Mouse (Mus musculus) kidney, embryonic 16.5 days (tissue): Measurements from ENCODE around the gene Erg28. TPM values are rescaled to one million over a fixed set of nuclear protein-coding genes. Genes with fewer than 3 reads are reported as not detected.

Experiments used
- ATAC-seq: fragments of 200-750 bp; cut with Nextera tagmentation; 2 replicates; pipeline ENCODE4 v1.8.0; 2017; ENCODE audit warnings: moderate TSS enrichment; ENCODE audit not compliant: low FRiP score, low TSS enrichment
- H3K27ac ChIP-seq: fragments of 300-500 bp; sonication (generic); 2 replicates; pipeline ENCODE4 v1.5.1; 2014; ENCODE audit warnings: low read length
- H3K27me3 ChIP-seq: fragments of 300-500 bp; sonication (generic); 2 replicates; pipeline ENCODE4 v1.6.1; 2014; ENCODE audit warnings: low read length, control low read depth, mixed read lengths; ENCODE audit not compliant: insufficient read depth
- H3K36me3 ChIP-seq: fragments of 300-500 bp; sonication (generic); 2 replicates; pipeline ENCODE4 v1.6.1; 2014; ENCODE audit warnings: low read length, control low read depth, mixed read lengths; ENCODE audit not compliant: insufficient read depth
- H3K4me1 ChIP-seq: fragments of 300-500 bp; sonication (generic); 2 replicates; pipeline ENCODE4 v1.6.1; 2014; ENCODE audit warnings: low read length, control low read depth, mixed read lengths; ENCODE audit not compliant: insufficient read depth
- H3K4me2 ChIP-seq: fragments of 300-500 bp; sonication (generic); replicated peaks from 2 replicates; pipeline ENCODE4 v1.6.1; 2014; ENCODE audit warnings: low read depth, low read length
- H3K4me3 ChIP-seq: fragments of 300-500 bp; sonication (generic); 2 replicates; pipeline ENCODE4 v1.5.1; 2014; ENCODE audit warnings: mild to moderate bottlenecking, low read length
- H3K9ac ChIP-seq: fragments of 300-500 bp; sonication (generic); replicated peaks from 2 replicates; pipeline ENCODE4 v1.6.1; 2014; ENCODE audit warnings: low read length
- H3K9me3 ChIP-seq: fragments of 300-500 bp; sonication (generic); 2 replicates; pipeline ENCODE4 v1.6.1; 2016; ENCODE audit warnings: low read length, control low read depth
- WGBS: fragments of 180-500 bp; shearing (Covaris S2); extraction: QIAGEN DNeasy Blood & Tissue Kit; methylation state at CpG from one replicate; pipeline ENCODE4 v1.1.7; 2014; 5-methylcytosine and 5-hydroxymethylcytosine counted together
- polyA plus RNA-seq: library from polyadenylated mRNA; unstranded; fragments of >200 nt; fragmentation: Nextera tagmentation; extraction: Ambion mirVana; gene quantifications from 2 replicates; pipeline ENCODE4 v1.2.1, GENCODE M21; 2015

The Erg28 gene
- polyA plus RNA-seq, 1 experiment from 2014 or later = 116 TPM

- Histone ChIP-seq H3K9ac (no peak overlapping the region), H3K9me3 (no peaks in the 10 kb centered on the region), H3K36me3 (0 out of 2 replicates have a peak, but pooled peaks cover 6% of the 10 kb centered on the region), H3K27me3 (no peaks in the 10 kb centered on the region), H3K4me3 (no peak overlapping the region), H3K4me1 (no peaks in the 10 kb centered on the region), H3K27ac (no peak overlapping the region), H3K4me2 (no peak overlapping the region)
- no peak for ATAC-seq
- WGBS = 84% methylated on average over 4 of the region's 4 CpGs
These were observed 29.5 kb upstream of the Erg28 start for GRCm38 (mm10) chr12:85853836-85854235.

DNA sequence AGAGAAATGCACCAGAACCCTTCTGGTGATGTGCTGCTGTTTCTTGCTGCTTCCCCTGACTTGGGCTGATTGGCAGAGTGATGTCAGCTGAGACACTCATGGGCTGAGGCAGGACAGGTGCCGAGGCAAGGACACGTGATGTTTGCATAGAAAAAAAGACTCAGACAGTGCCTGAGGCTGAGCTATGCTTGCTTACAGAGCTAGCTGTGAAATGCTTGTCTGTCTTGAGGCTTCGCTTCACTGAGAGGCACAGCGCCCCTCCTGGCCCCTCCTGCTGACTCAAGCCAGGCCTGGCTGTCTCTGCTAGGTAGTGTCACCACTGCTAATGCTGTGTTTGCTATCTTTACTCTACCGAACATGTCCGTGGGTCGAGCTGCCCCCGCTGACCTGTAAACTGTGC is 26.3 kb upstream of the Erg28 start:
- Histone ChIP-seq H3K9ac (no peak overlapping the region), H3K4me1 (no peaks in the 10 kb centered on the region), H3K27me3 (no peaks in the 10 kb centered on the region), H3K4me2 (no peak overlapping the region), H3K9me3 (no peaks in the 10 kb centered on the region), H3K27ac (no peak overlapping the region), H3K4me3 (no peak overlapping the region), H3K36me3 (0 out of 2 replicates have a peak, but pooled peaks cover 6% of the 10 kb centered on the region)
- WGBS = 79% methylated on average over 8 of the region's 8 CpGs
- no peak for ATAC-seq

DNA sequence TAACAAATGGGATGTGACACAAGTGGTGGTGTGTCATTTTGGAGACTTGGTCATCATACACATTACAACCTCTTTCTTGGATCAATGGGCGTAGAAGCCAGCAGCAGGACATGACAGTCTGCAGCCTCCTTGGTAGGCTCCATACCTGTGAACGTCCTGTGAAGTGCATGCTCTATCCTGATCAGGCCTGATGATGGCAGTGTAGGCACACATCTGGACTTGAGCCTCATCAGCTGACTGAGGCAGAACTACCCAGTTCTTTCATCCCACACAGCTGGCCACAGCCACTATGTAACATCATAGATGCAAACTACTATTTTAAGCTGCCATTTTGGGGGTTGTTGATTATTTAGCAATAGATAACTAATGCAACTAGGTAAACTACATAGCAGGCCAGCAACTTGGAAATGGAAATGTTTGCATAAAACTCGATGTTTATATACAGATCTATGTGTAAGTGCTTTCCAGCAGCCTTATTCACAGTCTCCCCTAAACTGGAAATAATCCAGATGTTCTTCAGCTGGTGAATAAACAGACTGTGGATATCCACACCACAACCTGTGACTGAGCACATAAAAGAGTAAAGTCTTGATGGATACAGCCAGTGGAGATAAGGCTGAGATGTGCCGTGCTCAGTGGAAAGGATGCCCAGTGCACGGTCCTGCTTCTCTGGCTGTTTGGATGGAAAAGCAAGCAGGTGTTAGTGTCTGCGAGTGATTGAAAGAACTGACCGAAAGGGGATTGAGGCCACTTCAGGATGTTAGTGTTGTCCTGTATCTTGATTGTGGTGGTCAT is 24.0 kb upstream of the Erg28 start:
- Histone ChIP-seq H3K4me2 (no peak overlapping the region), H3K27ac (no peak overlapping the region), H3K4me3 (no peak overlapping the region), H3K9ac (no peak overlapping the region), H3K36me3 (peaks cover 10% of the 10 kb centered on the region; the same call in 1 of the 2 replicates), H3K9me3 (no peaks in the 10 kb centered on the region), H3K27me3 (no peaks in the 10 kb centered on the region), H3K4me1 (no peaks in the 10 kb centered on the region)
- ATAC-seq = no peak
- 80% methylated on average over 7 of the region's 7 CpGs for WGBS

GRCm38 (mm10) chr12:85839371-85840000 is 15.1 kb upstream of the Erg28 start:
- WGBS = 90% methylated on average over 12 of the region's 12 CpGs
- Histone ChIP-seq H3K9me3 (no peaks in the 10 kb centered on the region), H3K27ac (no peak overlapping the region), H3K4me3 (no peak overlapping the region), H3K4me2 (no peak overlapping the region), H3K27me3 (no peaks in the 10 kb centered on the region), H3K9ac (no peak overlapping the region), H3K4me1 (no peaks in the 10 kb centered on the region), H3K36me3 (peaks cover 8% of the 10 kb centered on the region; the same call in 1 of the 2 replicates)
- no peak for ATAC-seq

- Histone ChIP-seq H3K4me3 (no peak overlapping the region), H3K36me3 (peaks cover 5% of the 10 kb centered on the region; the same call in 1 of the 2 replicates), H3K4me2 (no peak overlapping the region), H3K27ac (no peak overlapping the region), H3K9ac (no peak overlapping the region), H3K4me1 (no peaks in the 10 kb centered on the region), H3K9me3 (no peaks in the 10 kb centered on the region), H3K27me3 (no peaks in the 10 kb centered on the region)
- 92% methylated on average over 2 of the region's 2 CpGs for WGBS
- no peak for ATAC-seq
These were observed 13.4 kb upstream of the Erg28 start for GRCm38 (mm10) chr12:85837765-85838164.

DNA sequence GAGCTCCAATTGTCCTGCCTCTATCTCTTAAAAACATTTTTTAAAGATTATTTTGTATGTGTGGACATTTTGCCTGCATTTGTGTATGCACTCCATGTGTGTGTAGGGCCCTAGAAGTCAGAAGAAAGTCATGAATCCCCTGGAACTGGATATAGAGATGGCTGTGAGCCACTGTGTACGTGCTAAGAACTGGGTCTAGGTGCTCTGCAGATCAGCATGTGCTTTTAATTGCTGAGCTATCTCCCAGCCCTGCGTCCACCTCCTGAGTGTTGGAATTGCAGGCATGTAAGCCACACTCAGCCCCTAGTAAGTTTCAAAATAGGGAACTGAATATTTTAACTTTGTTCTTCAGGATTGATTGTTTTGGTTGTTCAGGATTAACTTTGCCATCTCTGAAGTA is 10.2 kb upstream of the Erg28 start:
- WGBS = 84% methylated on average over 2 of the region's 2 CpGs
- peaks cover 11% of the 10 kb centered on the region for H3K36me3 ChIP-seq
- ATAC-seq = no peak
- H3K4me2 ChIP-seq = no peak overlapping the region
- no peaks in the 10 kb centered on the region for H3K9me3 ChIP-seq
- H3K9ac ChIP-seq = no peak overlapping the region
- H3K27ac ChIP-seq = no peak overlapping the region
- no peaks in the 10 kb centered on the region for H3K27me3 ChIP-seq
- no peak overlapping the region for H3K4me3 ChIP-seq
- H3K4me1 ChIP-seq = no peaks in the 10 kb centered on the region

- Histone ChIP-seq H3K4me1 (no peaks in the 10 kb centered on the region), H3K9me3 (no peaks in the 10 kb centered on the region), H3K4me3 (no peak overlapping the region), H3K36me3 (peaks cover 16% of the 10 kb centered on the region), H3K9ac (no peak overlapping the region), H3K4me2 (no peak overlapping the region), H3K27ac (no peak overlapping the region), H3K27me3 (no peaks in the 10 kb centered on the region)
- 90% methylated on average over 3 of the region's 3 CpGs for WGBS
- no peak for ATAC-seq
These were observed 6.3 kb upstream of the Erg28 start for GRCm38 (mm10) chr12:85830691-85831090.

DNA sequence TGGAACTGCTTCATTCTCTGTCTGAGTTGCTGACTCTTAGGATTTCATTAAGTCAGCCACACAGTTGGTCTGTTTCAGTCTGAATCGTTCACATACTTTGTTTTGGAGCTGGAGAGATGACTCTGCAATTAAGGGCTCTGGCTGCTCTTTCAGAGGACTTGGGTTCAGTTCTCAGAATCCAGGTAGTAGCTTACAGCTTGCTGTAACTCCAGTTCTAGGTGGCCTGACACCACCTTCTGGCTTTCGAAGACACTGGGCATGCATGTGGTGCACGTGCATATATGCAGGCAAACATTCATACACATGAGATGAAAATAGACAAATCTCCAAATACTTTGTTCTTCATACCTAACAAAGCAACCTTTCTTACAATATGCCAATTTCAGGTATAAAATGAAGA is 5.5 kb upstream of the Erg28 start:
- ATAC-seq = no peak
- Histone ChIP-seq H3K4me3 (no peak overlapping the region), H3K9ac (no peak overlapping the region), H3K4me1 (no peaks in the 10 kb centered on the region), H3K27me3 (no peaks in the 10 kb centered on the region), H3K27ac (no peak overlapping the region), H3K36me3 (peaks cover 16% of the 10 kb centered on the region), H3K9me3 (no peaks in the 10 kb centered on the region), H3K4me2 (no peak overlapping the region)
- 89% methylated on average over 3 of the region's 3 CpGs for WGBS

GRCm38 (mm10) chr12:85828856-85829255 is 4.5 kb upstream of the Erg28 start:
- peaks cover 16% of the 10 kb centered on the region for H3K36me3 ChIP-seq
- no peak overlapping the region for H3K4me2 ChIP-seq
- no peak overlapping the region for H3K27ac ChIP-seq
- no peak for ATAC-seq
- no peaks in the 10 kb centered on the region for H3K27me3 ChIP-seq
- H3K4me3 ChIP-seq = no peak overlapping the region
- H3K9me3 ChIP-seq = no peaks in the 10 kb centered on the region
- 81% methylated on average over 3 of the region's 3 CpGs for WGBS
- H3K4me1 ChIP-seq = peaks cover 1% of the 10 kb centered on the region
- H3K9ac ChIP-seq = no peak overlapping the region

- Histone ChIP-seq H3K36me3 (peaks cover 9% of the 10 kb centered on the region), H3K9ac (no peak overlapping the region), H3K4me3 (no peak overlapping the region), H3K27ac (no peak overlapping the region), H3K4me2 (no peak overlapping the region), H3K9me3 (no peaks in the 10 kb centered on the region), H3K4me1 (peaks cover 9% of the 10 kb centered on the region), H3K27me3 (no peaks in the 10 kb centered on the region)
- ATAC-seq = no peak
- WGBS = 75% methylated on average over 2 of the region's 2 CpGs
These were observed 1.5 kb upstream of the Erg28 start for GRCm38 (mm10) chr12:85825822-85826221.
